Mouse (Mus musculus) testis, postnatal 14 days (tissue): ENCODE measurements at regions not wholly inside any gene's neighbourhood (a gene's known extent, or its start where the extent isn't known, plus 50 kb on each side); places are given as distances from the start of the nearest gene placed in this dataset.
"Not testable (repeated sequence)": the region's sequence is repeated elsewhere in the genome, so short reads cannot be mapped to it uniquely, and the experiment has no call there.

Source experiments
- DNase-seq: peaks from one replicate; pipeline ENCODE4 v3.0.0; 2021; ENCODE audit warnings: low spot score

DNA sequence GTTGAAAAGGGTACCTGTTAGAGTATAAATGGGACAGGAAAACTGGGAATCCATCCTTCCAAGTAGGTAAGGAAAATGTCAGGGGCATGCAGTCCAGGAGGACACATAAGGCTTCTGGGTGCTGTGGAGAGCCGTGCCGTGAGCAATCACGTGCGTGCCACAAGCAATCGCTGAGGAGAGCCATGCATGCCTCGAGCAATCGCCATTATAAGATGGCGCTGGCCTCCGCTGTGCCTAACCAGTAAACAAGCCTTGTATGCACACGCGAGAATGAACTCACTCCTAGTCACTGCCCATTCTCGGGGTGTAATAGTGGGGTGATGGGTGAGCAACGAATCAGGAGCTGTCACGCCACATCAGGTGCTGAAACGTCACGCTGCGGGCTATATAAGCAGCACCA is 210.0 kb downstream of the Rchy1 start:
- DNase-seq: not testable (repeated sequence)

DNA sequence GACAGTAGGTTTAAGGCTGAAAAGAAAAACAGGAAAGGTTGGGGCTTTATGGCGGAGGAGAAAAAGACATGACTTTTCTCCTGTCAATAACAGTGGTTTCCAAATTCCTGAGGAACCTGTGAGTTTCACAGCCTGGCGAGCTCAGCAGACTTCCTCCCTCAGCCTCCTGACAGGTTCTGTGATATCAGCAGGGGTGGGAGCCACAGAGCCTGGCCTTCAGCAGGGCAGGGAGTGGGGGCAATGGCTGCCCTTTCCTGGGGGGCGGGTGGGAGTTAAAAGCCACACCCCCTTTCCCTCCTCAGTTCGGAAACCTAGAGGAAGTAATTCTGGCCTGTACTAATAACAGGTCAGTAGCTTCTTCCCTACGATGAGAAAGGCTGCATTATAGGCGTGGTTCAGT is 211.7 kb downstream of the Rchy1 start:
- no peak for DNase-seq

DNA sequence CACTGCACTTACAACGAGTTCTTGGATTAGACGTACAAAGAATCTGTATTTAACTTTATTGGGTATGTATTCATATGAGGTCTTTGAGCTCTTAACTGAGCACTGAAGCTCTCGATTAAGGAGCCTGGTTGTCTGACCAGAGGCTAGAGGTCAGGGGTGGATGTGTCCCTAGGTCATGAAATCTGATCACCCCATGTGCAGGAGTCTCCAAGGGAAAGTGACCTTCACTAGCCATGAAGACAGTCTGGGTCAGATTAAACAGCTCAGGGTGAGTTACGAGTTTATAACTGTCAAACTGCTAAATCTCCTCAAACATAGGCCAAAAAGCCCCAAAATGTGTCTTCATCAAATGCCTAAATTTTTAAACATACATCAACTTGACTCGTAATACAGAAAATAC is 216.8 kb downstream of the Rchy1 start:
- DNase-seq: no peak

DNA sequence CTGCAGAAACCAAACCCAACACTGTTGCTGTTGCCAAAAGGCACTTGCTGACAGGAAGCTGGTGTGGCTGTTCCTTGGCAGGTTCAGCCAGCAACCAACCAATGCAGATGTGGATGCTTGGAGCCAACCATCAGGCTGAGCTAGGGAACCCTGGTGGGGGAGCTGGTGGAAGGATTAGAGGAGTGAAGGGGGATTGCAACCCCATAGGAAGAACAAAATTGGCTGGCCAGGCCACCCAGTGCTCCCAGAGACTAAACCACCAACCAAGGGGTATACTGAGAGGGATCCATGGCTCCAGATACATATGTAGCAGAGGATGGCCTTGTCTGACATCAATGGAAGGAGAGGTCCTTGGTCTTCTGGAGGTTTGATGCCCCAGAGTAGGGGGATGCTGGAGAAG is 218.5 kb downstream of the Rchy1 start:
- DNase-seq: no peak

DNA sequence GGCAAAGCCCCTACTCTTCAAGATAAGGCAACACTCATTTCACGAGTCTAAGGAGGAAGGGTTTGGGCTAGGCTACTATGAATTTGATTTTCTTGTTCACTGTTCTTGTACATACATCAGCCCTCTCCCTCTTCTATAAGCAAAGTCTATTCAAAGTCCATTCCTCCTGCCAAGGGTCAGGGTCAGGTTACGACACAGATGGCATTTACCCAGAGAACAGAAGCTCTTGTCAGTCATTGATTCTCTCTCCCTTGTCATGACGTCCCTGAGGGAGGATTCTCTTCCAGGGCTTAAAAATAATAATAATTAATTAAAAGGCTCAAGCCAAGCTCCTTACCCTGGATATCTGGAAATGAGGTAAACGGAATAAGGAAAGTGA is 222.7 kb downstream of the Rchy1 start:
- DNase-seq: no peak

DNA sequence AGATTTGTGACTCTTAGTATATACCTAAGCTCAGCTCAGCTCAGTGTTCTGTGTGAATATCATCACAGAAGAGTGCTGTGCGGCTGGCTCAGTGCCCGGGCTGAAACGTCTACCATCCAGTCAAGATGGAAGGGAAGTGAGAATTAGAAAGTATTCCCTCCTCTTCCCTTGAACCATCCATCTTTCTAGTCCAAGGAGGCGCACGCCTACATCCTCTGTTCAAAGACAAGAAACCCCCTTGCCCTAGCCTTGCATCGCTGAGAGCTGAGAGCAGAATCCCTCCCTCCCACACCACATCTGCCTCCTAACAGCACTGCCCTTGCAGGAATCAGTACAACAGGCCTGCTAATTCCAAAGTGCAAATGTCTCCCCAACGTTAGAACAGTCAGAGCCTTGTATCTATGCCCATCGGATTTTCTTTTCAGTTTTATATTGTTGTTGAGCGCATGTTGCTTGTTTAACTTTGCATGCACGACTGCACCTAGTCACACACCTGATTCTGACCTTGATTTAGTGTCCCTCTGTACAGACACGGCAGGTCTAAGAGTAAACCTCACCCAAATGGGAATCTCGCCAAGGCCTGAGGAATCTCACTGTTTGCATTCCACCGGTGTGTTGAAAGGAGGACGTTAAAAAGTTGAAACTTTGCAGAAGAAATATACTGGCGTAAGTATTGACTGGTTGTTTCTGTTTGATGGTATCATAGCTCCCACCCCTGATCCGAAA is 222.2 kb downstream of the Parm1 start:
- no peak for DNase-seq

DNA sequence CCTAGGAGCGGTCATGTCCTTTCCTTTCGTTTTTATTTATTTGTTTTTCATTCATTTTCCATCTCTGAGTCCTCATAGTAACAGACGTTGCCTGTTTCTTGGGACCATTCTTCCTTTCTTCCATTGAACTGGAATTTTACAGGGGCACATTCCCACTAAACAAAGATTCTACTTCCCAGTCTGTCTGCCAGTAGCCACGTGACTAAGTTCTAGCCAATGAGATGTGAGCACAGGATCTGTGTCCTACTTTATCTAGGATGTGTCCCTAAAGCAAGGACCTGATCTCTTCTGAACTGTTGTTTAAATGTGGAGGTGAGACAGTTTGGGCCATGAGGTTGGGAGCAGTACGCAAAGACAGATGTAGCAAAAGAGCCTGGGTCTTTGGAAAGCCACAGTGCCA is 214.6 kb downstream of the Parm1 start:
- DNase-seq: no peak

DNA sequence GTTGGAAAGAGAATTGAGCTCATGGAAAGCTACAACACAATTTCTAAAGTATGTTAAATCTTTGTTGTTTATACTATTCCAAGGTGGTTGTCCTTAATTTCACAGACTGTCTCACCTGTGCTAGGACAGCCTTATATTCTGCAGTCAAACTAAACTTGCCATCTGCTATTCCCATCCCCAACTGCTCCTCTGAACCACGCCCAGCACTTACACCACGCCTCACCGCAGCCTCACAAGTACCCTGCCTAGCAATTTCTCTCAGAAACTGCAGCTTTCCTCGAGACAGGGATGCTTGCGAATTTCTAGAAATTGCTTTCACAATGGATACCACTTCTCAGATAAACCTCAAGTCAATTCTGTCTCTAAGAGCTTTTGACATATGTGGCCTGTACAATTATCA is 213.7 kb downstream of the Parm1 start:
- DNase-seq: no peak

DNA sequence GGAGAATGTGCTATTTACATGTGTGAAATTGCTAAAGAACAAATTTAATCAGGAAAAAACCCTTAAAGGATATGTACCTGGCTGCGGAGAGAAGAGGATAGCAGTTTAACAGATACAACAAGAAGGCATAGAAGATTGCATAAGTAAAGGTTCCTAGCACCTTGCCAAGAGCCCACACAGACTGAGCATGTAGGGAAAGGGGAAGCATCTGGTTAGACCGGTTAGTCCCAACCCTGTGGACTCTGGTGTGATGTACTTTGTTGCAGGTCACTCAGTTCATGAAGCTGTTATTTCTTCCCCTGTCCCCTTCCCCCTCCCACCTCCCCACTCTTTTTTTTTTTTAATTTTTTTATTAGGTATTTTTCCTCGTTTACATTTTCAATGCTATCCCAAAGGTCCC is 212.5 kb downstream of the Parm1 start:
- DNase-seq: no peak

DNA sequence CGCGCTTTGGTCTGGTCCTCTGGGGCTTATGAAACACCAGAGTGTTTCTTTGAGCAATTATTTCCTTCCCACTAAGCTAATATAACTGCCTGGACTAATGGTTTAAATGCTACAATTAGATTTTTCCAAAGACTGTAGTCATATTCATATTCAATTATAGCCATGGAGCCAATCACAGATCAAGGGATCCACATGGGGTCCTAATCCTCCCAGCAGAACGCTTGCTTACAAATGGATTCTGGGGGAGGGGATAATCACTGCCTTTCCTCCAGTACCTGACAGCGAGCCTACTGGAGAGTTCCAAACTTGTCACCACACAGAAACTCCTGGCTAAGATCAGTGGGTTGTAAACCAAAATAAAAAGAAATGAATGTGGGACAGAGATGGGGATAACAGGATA is 212.0 kb downstream of the Parm1 start:
- no peak for DNase-seq

DNA sequence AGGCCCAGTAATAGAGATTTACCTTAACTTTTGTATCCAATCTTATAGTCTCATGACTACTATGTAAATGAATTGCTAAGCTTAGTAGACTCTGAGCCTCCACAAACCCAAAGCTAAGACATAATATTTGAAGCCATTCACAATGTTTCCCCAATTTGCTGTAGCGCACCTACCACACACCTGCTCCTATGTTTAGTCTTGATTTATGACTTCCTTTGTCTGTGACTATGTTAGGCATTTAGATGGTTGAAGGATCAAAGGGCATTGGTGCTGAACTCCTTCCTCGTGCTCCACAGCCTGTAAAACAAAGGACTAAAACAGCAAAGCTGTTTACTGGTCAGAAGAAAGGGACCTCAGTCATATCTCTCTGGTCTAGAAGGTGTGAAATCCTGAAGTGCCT is 210.0 kb downstream of the Parm1 start:
- no peak for DNase-seq

DNA sequence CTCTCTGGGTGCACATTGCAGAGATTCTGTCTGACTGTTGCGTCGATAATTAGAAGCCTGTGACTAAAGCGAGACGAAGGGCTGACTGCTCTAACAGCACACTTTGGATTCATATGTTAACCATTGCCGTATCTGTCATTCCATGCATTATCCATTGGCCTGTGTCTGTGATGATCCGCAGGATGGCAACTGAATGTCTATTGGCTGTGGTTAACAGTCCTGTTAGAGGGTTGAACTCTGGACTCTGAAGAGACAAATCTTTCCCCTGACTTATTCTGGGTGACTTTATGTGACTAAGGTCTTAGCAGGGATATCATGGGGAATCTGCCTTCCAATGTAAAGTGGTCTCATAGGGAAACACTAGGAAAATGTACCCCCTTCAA is 208.7 kb downstream of the Parm1 start:
- DNase-seq: no peak

DNA sequence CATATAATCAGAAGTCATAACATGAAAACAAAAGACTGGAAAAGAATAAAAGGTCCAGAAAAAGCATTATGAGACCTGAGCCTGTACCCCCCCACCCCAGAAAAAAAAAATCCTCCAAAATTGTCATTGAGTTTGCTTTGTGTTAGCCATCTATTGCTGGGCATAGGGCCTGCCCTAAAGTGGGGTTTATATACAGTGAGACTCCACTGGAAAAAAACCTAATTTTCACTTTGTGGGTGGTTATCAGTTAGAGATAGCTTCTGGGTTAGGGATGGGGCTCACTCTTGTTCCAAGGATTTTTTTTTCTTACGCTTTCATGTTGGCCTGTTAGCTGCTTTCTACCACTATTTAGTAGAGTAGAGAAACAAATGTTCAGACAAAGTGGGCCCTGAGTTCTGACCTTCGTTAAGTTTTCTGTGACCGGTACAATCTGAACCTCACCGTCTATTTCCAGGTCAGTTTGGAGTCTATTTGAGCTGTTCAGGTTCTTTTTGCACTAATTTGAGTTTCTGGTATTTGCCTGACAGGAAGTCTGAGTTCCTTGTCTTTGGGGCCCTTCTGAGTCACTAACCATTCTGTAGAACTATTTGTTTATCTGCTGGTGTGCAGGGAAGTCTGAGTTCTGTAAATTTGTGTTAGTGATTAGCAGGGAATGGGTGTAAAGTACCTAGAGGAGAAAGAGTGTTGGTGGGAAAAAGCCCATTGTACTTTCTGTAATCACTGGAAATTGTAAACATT is 208.1 kb downstream of the Parm1 start:
- DNase-seq: no peak

DNA sequence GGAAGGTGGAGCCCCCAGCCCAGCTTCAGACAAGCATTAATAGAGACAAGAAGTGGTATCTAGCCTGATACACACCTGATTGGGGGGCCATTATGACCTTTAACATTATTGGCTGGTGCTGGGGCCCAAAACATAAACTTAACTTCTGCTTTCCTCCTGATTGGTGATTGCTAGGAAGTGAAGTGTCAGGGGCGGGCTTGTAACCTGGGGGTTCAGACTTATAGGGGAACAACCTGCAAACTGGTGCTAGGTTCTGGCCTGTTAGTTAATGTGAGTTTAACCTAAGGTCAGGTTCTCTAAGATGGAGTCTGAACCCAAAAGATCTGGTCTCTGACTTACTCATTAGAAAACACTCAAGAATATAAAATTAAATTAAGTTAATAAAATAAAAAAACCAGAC is 207.5 kb downstream of the Parm1 start:
- DNase-seq: no peak

DNA sequence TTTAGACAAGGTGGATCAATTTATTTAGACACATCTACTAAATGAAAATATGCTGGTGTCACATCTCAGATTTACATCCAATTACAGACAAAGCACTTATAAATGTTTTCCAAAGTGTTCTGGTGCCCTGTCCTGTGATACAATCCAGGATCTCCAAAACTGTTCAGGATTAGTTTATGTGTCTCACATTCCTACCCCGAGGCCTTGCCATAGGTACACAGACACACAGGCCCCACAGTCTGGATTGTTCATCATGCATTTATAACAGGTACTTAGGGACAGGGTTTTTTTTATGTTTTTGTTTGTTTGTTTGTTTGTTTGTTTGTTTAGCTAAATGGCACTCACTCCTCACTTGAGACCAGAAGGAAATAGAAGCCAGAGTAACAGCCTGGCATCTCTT is 206.0 kb downstream of the Parm1 start:
- no peak for DNase-seq

DNA sequence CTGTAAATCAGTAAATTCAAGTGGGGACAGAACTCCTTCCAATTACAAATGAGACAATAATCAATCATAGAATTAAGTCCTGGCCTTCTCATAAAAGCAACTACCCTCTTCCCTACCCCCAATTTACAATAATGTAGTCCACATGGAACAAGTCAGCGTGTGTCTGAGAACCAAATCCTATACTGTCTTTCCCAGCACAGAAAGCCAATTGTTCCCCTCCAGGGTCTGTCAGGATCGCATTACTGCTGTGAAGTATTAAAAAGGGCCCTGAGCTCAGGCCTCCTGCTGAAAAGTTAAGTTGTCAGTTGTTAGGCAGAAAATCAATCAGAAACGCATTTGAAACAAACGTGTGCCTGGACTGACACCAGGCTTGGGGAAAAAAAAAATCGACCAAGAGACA is 205.6 kb downstream of the Parm1 start:
- no peak for DNase-seq

DNA sequence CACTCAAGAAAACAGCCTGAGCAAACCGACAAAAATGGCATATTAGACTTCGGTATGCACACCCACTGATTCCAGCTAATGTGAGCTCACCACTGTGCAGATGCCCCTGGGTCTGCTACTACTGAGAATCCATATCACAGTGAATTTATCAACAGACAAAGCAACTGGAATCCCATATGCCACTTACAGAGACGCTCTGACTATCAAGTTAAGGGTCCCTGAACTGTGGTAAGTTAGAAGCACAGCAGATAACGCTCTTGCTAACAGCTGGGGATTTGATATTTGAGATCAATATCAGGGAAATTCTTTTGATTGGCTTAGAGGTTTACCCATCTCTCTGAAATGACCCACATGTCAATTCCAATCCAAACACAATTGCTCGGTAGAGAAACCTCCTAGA is 205.0 kb downstream of the Parm1 start:
- DNase-seq: no peak

DNA sequence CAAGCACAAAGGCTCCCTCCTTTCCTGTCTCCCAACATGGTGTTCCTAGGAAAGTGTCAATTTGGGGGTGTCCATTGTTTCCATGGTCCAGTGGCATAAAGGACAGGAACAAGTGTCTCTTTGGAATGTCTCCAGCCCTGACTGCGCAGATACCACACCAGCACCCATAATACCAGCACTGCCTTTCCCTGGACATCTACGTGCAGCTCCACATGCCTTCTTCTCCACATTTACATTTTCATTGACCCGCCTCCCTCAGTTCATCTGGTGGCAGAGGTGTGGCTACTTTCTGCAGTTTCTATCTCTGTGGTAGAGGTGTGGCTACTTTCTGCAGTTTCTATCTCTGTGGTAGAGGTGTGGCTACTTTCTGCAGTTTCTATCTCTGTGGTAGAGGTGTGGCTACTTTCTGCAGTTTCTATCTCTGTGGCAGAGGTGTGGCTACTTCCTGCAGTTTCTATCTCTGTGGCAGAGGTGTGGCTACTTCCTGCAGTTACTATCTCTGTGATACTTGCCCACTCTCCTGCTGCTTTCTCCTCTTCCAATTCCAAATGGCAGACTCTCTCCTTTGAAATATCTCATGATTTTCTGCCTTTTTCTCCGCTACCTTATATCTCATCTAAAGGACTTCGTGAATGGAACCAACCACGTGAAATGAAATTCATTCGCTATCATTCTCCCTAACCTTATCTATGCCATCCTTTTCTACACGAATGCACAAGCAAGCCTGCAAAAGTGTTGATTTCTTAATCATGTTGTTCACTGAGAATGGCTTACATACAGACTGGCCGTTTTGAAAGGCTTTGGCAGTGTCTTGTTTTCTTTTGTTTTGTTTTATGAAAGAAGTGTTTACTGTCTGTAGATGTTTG is 204.0 kb downstream of the Parm1 start:
- no peak for DNase-seq

DNA sequence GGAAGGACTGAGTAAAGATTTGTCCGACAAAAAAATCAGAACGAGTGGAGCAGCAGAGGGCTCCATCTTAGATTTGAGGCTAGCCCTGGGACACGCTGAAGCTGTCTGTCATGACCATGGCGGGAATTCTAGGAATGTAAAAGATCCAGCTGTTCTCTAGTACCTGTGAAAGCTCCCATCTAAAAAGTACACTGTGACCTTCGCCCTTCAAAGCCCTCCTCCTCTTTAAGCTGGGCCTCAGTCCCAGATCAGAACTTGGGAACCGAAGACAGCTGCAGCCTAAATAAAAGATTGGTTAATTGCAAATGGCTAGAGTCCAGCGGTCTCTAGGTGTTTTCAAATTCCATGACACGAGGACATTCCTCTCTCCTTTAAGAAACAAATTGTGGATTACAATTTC is 195.6 kb downstream of the Parm1 start:
- no peak for DNase-seq

DNA sequence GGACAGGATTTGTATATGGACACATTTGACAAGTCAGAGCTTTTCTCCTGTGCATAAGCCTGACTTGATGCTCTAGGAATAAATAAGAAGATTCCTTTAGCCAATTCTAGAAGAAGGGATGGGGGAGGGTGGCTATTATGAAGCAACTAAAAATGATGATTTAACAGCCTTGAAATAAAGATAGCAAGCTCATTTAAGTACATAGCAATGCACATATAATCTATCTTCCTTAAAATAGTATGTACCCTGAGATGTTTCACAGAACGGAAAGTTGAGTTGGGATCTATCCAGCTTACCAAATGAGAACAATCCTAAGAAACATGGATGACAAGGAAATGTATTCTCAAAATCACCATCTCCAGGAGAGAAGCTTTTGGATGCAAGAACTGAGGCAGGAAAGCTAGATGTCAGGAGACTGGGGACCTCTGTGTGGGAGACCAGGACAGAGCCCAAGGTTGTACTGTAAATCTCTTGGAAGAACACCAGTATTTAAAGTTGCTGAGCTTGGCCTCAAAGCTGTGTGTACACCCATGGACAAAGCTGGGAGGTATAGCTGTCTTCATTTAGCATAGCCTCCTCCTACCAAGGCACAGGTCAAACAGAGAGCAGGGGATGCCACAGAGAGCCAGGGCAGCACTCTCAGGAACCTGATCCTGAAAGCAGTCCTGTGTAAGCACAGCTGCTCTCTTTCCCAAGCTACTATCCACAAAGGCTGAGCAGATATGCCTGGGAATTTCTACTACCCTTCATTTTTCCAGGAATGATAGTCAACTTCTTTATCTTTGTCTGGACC is 192.3 kb downstream of the Parm1 start:
- DNase-seq: no peak

DNA sequence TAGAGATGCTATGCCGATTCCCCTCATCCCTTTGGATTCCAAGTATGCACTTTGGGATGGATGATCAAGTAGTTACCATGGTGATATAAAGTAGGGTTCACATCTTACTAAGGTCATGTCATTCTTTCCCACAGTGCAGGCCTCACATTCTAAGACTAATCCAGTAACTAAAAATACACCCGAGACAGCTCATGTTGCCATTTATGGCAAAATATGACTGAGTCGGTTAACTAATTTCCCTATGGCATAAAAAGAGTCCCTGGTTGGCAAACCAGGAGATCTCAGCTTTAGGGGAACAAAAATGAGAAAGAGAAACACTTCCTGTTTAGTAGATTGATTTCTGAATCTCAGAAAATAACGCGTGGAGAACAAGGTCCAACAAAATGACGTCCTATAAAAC is 190.7 kb downstream of the Parm1 start:
- DNase-seq: no peak

DNA sequence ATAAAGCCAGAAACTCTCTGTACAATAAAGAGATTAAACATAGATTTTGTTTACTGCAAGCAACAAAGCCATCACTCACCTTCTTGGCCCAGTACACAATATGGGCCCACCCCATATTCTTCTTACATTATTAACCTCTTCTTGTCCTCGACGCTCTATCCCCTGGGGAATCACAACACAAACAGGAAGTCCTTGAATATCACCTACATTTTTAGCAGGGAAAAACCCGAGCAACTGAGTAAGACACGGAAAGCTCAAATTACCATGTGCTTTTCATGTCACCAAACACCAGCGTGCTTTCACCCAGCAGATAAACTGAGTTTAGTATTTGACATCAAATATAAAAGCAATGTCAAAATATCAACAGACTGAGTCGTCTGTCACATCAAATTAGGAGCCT is 179.7 kb downstream of the Parm1 start:
- no peak for DNase-seq
